Mouse (Mus musculus) CH12.LX (cell line): ENCODE measurements around the gene Fam76b. TPM values are rescaled to one million over a fixed set of nuclear protein-coding genes. Genes with fewer than 3 reads are reported as not detected.

Experiments
- DNase-seq: peaks from one replicate; pipeline ENCODE4 v3.0.0-alpha.2; 2013; ENCODE audit errors: extremely low read depth
- H3K27ac ChIP-seq: 2 replicates; pipeline ENCODE4 v1.5.1; 2012; ENCODE audit warnings: low read depth, mild to moderate bottlenecking, control low read depth, moderate library complexity; ENCODE audit not compliant: insufficient read depth
- H3K27me3 ChIP-seq: replicated peaks from 2 replicates; pipeline ENCODE3; 2012; ENCODE audit warnings: inconsistent platforms
- H3K36me3 ChIP-seq, 2 experiments: replicated peaks in 1 of 2; 2 replicates each; pipeline versions ENCODE3 to v1.6.1; 2012; ENCODE audit warnings: inconsistent platforms in 1 of 2, low read length in 1 of 2, mild to moderate bottlenecking in 1 of 2, mixed read lengths in 1 of 2, moderate library complexity in 1 of 2; ENCODE audit not compliant: control insufficient read depth in 1 of 2, insufficient read depth in 1 of 2
- H3K4me1 ChIP-seq, 2 experiments: 2 replicates each; pipeline ENCODE4 v1.6.1; 2012; ENCODE audit warnings: inconsistent platforms in 1 of 2, moderate library complexity in 1 of 2; ENCODE audit not compliant: insufficient read depth in 2 of 2, control insufficient read depth in 1 of 2
- H3K4me2 ChIP-seq: 2 replicates; pipeline ENCODE4 v1.6.1; 2012; ENCODE audit warnings: low read depth, mild to moderate bottlenecking, control low read depth; ENCODE audit not compliant: poor library complexity, insufficient read depth, severe bottlenecking
- H3K4me3 ChIP-seq, 3 experiments: fragments of 150-350 bp in 1 of 3; sonication (generic) in 1 of 3; replicated peaks in 1 of 3; 2 replicates each; pipeline versions ENCODE3 to v1.5.1; 2011 to 2012; ENCODE audit warnings: low read depth in 2 of 3, low read length in 2 of 3, mild to moderate bottlenecking in 2 of 3, moderate library complexity in 2 of 3, control low read depth in 1 of 3, improper control_type of control experiment in 1 of 3, inconsistent platforms in 1 of 3, mixed read lengths in 1 of 3; ENCODE audit not compliant: poor library complexity in 1 of 3
- H3K79me2 ChIP-seq: replicated peaks from 2 replicates; pipeline ENCODE4 v1.6.1; 2012; ENCODE audit warnings: mild to moderate bottlenecking, moderate library complexity; ENCODE audit not compliant: control insufficient read depth, poor library complexity, insufficient read depth, severe bottlenecking; ENCODE audit errors: extremely low read depth
- H3K9ac ChIP-seq: 2 replicates; pipeline ENCODE4 v1.6.1; 2012; ENCODE audit warnings: low read depth, mild to moderate bottlenecking, control low read depth, moderate library complexity; ENCODE audit not compliant: insufficient read depth
- H3K9me3 ChIP-seq: replicated peaks from 2 replicates; pipeline ENCODE3; 2012; ENCODE audit warnings: low read length, inconsistent platforms, mixed read lengths
- BHLHE40 ChIP-seq: IDR thresholded peaks from 2 replicates; pipeline ENCODE4 v1.6.1; 2011; ENCODE audit warnings: mild to moderate bottlenecking, low read depth, low read length, improper control_type of control experiment
- CHD2 ChIP-seq: IDR thresholded peaks from 2 replicates; pipeline ENCODE4 v1.6.1; 2011; ENCODE audit warnings: low read length, improper control_type of control experiment
- CTCF ChIP-seq, 2 experiments: IDR thresholded peaks in 1 of 2; conservative IDR thresholded peaks in 1 of 2; 2 replicates each; pipeline ENCODE4 v1.5.1; 2011 to 2012; ENCODE audit warnings: low read depth in 2 of 2, low read length in 2 of 2, improper control_type of control experiment in 1 of 2, inconsistent platforms in 1 of 2, mild to moderate bottlenecking in 1 of 2, moderate library complexity in 1 of 2
- ETS1 ChIP-seq: conservative IDR thresholded peaks from 2 replicates; pipeline ENCODE4 v1.6.1; 2012; ENCODE audit warnings: low read depth, mild to moderate bottlenecking, inconsistent platforms, low read length, improper control_type of control experiment, moderate library complexity
- GABPA ChIP-seq: IDR thresholded peaks from 2 replicates; pipeline ENCODE4 v1.6.1; 2012; ENCODE audit warnings: low read depth, low read length, improper control_type of control experiment, inconsistent platforms; ENCODE audit not compliant: insufficient replicate concordance
- HCFC1 ChIP-seq: IDR thresholded peaks from 2 replicates; pipeline ENCODE4 v1.6.1; 2012; ENCODE audit warnings: low read depth, mild to moderate bottlenecking, inconsistent platforms, low read length, improper control_type of control experiment
- IRF4 ChIP-seq: IDR thresholded peaks from 2 replicates; pipeline ENCODE4 v1.6.1; 2014; ENCODE audit warnings: low read depth, mild to moderate bottlenecking, inconsistent platforms, low read length, improper control_type of control experiment
- MAX ChIP-seq: IDR thresholded peaks from 2 replicates; pipeline ENCODE4 v1.6.1; 2011; ENCODE audit warnings: low read length, improper control_type of control experiment
- MXI1 ChIP-seq: IDR thresholded peaks from 2 replicates; pipeline ENCODE4 v1.6.1; 2011; ENCODE audit warnings: mild to moderate bottlenecking, low read depth, low read length, improper control_type of control experiment
- MYC ChIP-seq: IDR thresholded peaks from 2 replicates; pipeline ENCODE4 v1.6.1; 2011; ENCODE audit warnings: low read depth, mild to moderate bottlenecking, improper control_type of control experiment, low read length
- NRF1 ChIP-seq: IDR thresholded peaks from 2 replicates; pipeline ENCODE4 v1.6.1; 2014; ENCODE audit warnings: low read depth, mild to moderate bottlenecking, inconsistent platforms, low read length, improper control_type of control experiment, moderate library complexity
- POLR2A ChIP-seq: IDR thresholded peaks from 2 replicates; pipeline ENCODE4 v1.6.1; 2011; ENCODE audit warnings: low read depth, mild to moderate bottlenecking, improper control_type of control experiment, low read length
- POLR2AphosphoS2 ChIP-seq: IDR thresholded peaks from 2 replicates; pipeline ENCODE4 v1.6.1; 2011; ENCODE audit warnings: low read depth, low read length, improper control_type of control experiment
- RAD21 ChIP-seq: IDR thresholded peaks from 2 replicates; pipeline ENCODE4 v1.6.1; 2011; ENCODE audit warnings: low read depth, mild to moderate bottlenecking, low read length, improper control_type of control experiment, moderate library complexity
- SMC3 ChIP-seq: IDR thresholded peaks from 2 replicates; pipeline ENCODE4 v1.6.1; 2011; ENCODE audit warnings: low read depth, low read length, improper control_type of control experiment
- TCF12 ChIP-seq: IDR thresholded peaks from 2 replicates; pipeline ENCODE4 v1.6.1; 2014; ENCODE audit warnings: low read depth, mild to moderate bottlenecking, inconsistent platforms, low read length, improper control_type of control experiment
- USF2 ChIP-seq: conservative IDR thresholded peaks from 2 replicates; pipeline ENCODE4 v1.6.1; 2011; ENCODE audit warnings: low read depth, low read length, improper control_type of control experiment
- ZKSCAN1 ChIP-seq: IDR thresholded peaks from 2 replicates; pipeline ENCODE4 v1.6.1; 2012; ENCODE audit warnings: low read depth, inconsistent platforms, low read length, improper control_type of control experiment, borderline replicate concordance
- ZMIZ1 ChIP-seq: IDR thresholded peaks from 2 replicates; pipeline ENCODE4 v1.6.1; 2012; ENCODE audit warnings: low read depth, mild to moderate bottlenecking, inconsistent platforms, low read length, improper control_type of control experiment
- ZNF384 ChIP-seq: IDR thresholded peaks from 2 replicates; pipeline ENCODE4 v1.6.1; 2012; ENCODE audit warnings: low read depth, low read length, improper control_type of control experiment, inconsistent platforms
- dilution Hi-C: fragments of 300-500 bp; cut with MboI; formaldehyde crosslinking; loops from 2 replicates; pipeline ENCODE4 v1.14.3; 2020; ENCODE audit warnings: low sequenced_read_pairs; ENCODE audit not compliant: extremely low pct_unique_long_range_greater_than_20kb, extremely low pct_ligation_motif_present
- in situ Hi-C: fragments of 300-500 bp; cut with MboI; formaldehyde crosslinking; loops from 3 replicates; pipeline ENCODE4 v1.14.3; 2019; ENCODE audit warnings: low sequenced_read_pairs, low pct_ligation_motif_present, low pct_unique_long_range_greater_than_20kb, mixed read lengths
- polyA plus RNA-seq: library from polyadenylated mRNA; unstranded; fragments of >175 nt; gene quantifications from 2 replicates; pipeline ENCODE4 v1.2.1, GENCODE M21; 2012; ENCODE audit warnings: low read depth; ENCODE audit not compliant: insufficient read length
- total RNA-seq, 2 experiments: library from RNA; depleted of rRNA; stranded (reverse); fragments of 300-350 nt in 1 of 2; fragments of >200 nt in 1 of 2; gene quantifications; 2 replicates each; pipeline ENCODE4 v1.2.3; 2012 to 2014

The Fam76b gene
- total and polyA plus RNA-seq, 3 experiments: 12.6 to 36.2 (median 31.7) TPM

GRCm38 (mm10) chr9:13806854-13807253, 20.7 kb upstream of the Fam76b start:
- Histone ChIP-seq H3K4me3 (no peak overlapping the region), H3K4me1 (peaks cover 0 to 7% of the 10 kb centered on the region in 2 experiments; a peak in 1 of 4 replicates), H3K36me3 (peaks cover 41 to 90% of the 10 kb centered on the region in 2 experiments), H3K9ac (no peak overlapping the region), H3K4me2 (no peak overlapping the region), H3K9me3 (no peaks in the 10 kb centered on the region), H3K27ac (no peak overlapping the region), H3K79me2 (no peaks in the 10 kb centered on the region; the same call in 1 of the 2 replicates), H3K27me3 (no peaks in the 10 kb centered on the region)
- DNase-seq: no peak
- in situ Hi-C loops (no loop called here), dilution Hi-C loops (no loop called here)
- no peak for TF ChIP-seq IRF4
- TF ChIP-seq ZKSCAN1: no peak
- TF ChIP-seq ETS1: no peak
- TF ChIP-seq ZNF384: no peak
- TF ChIP-seq TCF12: no peak
- TF ChIP-seq POLR2AphosphoS2: no peak
- TF ChIP-seq HCFC1: no peak
- no peak for TF ChIP-seq MYC
- TF ChIP-seq POLR2A: no peak

GRCm38 (mm10) chr9:13807657-13808056, 19.9 kb upstream of the Fam76b start:
- TF ChIP-seq CTCF (conservative IDR thresholded peaks at IDR 0.05 in 1 of 2, IDR thresholded peaks at IDR 0.05 in 1 of 2; ENCODE audit: low read depth in 2 of 2, low read length in 2 of 2) (no peak), NRF1 (no peak), IRF4 (no peak)
- Histone ChIP-seq H3K27me3 (no peaks in the 10 kb centered on the region), H3K4me1 (peaks cover 0 to 7% of the 10 kb centered on the region in 2 experiments; a peak in 1 of 4 replicates), H3K4me2 (no peak overlapping the region), H3K4me3 (no peak overlapping the region), H3K79me2 (no peaks in the 10 kb centered on the region; the same call in 1 of the 2 replicates), H3K27ac (no peak overlapping the region), H3K9ac (no peak overlapping the region), H3K36me3 (peaks cover 44 to 90% of the 10 kb centered on the region in 2 experiments), H3K9me3 (no peaks in the 10 kb centered on the region)
- DNase-seq: no peak
- in situ Hi-C loops (no loop called here), dilution Hi-C loops (no loop called here)

- in situ Hi-C loops (no loop called here), dilution Hi-C loops (no loop called here)
- H3K27me3 ChIP-seq: no peaks in the 10 kb centered on the region
- DNase-seq: no peak
- H3K36me3 ChIP-seq: peaks cover 40 to 90% of the 10 kb centered on the region in 2 experiments
- no peaks in the 10 kb centered on the region; the same call in 1 of the 2 replicates for H3K79me2 ChIP-seq
- no peak overlapping the region for H3K9ac ChIP-seq
- no peak overlapping the region for H3K27ac ChIP-seq
- no peak overlapping the region for H3K4me3 ChIP-seq
- 0 out of 4 replicates have a peak, but pooled peaks cover 0 to 4% of the 10 kb centered on the region in 2 experiments for H3K4me1 ChIP-seq
- H3K4me2 ChIP-seq: no peak overlapping the region
- no peaks in the 10 kb centered on the region for H3K9me3 ChIP-seq
- TF ChIP-seq CHD2 (no peak), USF2 (no peak), MXI1 (no peak), SMC3 (no peak), RAD21 (peak; percentile 11), GABPA (no peak), BHLHE40 (no peak), CTCF (conservative IDR thresholded peaks at IDR 0.05 in 1 of 2, IDR thresholded peaks at IDR 0.05 in 1 of 2; ENCODE audit: low read depth in 2 of 2, low read length in 2 of 2) (peak in 1 of 2 experiments; percentile 42; a peak in 2 of 4 replicates), ZMIZ1 (no peak), ZKSCAN1 (no peak), MAX (no peak)
Measured at GRCm38 (mm10) chr9:13809937-13810336, 17.6 kb upstream of the Fam76b start.
